Mouse (Mus musculus) MEL (cell line): ENCODE measurements around the gene Fdxacb1.

ENCODE experiments used
- CTCF ChIP-seq, 3 experiments: IDR thresholded peaks in 2 of 3; conservative IDR thresholded peaks in 1 of 3; 2 replicates each; pipeline ENCODE4 v1.5.1; 2011 to 2012; ENCODE audit warnings: low read length in 3 of 3, low read depth in 2 of 3, mild to moderate bottlenecking in 2 of 3, improper control_type of control experiment in 1 of 3, inconsistent platforms in 1 of 3, mixed read lengths in 1 of 3, moderate library complexity in 1 of 3; ENCODE audit not compliant: control insufficient read depth in 1 of 3, insufficient read depth in 1 of 3, poor library complexity in 1 of 3, severe bottlenecking in 1 of 3
- E2F4 ChIP-seq: IDR thresholded peaks from 2 replicates; pipeline ENCODE4 v1.6.1; 2011; ENCODE audit warnings: low read depth, low read length, improper control_type of control experiment, borderline replicate concordance
- MXI1 ChIP-seq: IDR thresholded peaks from 2 replicates; pipeline ENCODE4 v1.6.1; 2011; ENCODE audit warnings: mild to moderate bottlenecking, low read depth, low read length, improper control_type of control experiment
- POLR2A ChIP-seq, 2 experiments: IDR thresholded peaks; 2 replicates each; pipeline ENCODE4 v1.6.1; 2011 to 2012; ENCODE audit warnings: low read length in 2 of 2, mild to moderate bottlenecking in 2 of 2, control low read depth in 1 of 2, improper control_type of control experiment in 1 of 2, low read depth in 1 of 2, moderate library complexity in 1 of 2; ENCODE audit not compliant: control insufficient read depth in 1 of 2, insufficient read depth in 1 of 2, poor library complexity in 1 of 2
- POLR2AphosphoS2 ChIP-seq: IDR thresholded peaks from 2 replicates; pipeline ENCODE4 v1.6.1; 2011; ENCODE audit warnings: low read length, improper control_type of control experiment
- ZC3H11A ChIP-seq: IDR thresholded peaks from 2 replicates; pipeline ENCODE4 v1.6.1; 2012; ENCODE audit warnings: low read depth, mild to moderate bottlenecking, inconsistent platforms, low read length, improper control_type of control experiment
- ZMIZ1 ChIP-seq: IDR thresholded peaks from 2 replicates; pipeline ENCODE4 v1.6.1; 2012; ENCODE audit warnings: low read depth, mild to moderate bottlenecking, inconsistent platforms, low read length, improper control_type of control experiment, moderate library complexity

DNA sequence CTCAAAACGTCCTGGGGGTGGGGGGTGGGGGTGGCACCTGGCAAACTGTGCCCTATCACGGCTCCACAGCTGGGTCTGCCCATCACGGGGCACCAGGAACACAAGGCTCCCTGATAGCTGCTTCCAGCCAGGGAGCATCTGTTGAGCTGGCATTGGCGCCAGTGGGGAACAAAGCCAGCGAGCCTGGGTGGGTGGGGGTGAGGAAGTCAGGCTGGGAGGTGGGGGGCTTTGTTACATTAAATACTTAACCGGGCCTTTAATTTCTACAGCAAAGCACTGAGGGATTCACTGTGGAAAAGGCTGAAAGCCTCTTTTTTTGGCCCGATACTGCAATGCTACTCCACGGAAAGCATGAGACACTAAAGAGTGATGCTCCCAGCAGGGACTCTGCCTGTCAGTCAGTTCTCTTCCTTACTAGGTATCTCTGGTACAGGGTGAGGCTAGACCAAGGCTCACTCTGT lies 45.6 kb upstream of the Fdxacb1 start:
- TF ChIP-seq ZMIZ1 (no peak), MXI1 (no peak), CTCF (IDR thresholded peaks at IDR 0.05 in 2 of 3, conservative IDR thresholded peaks at IDR 0.05 in 1 of 3; ENCODE audit: control insufficient read depth in 1 of 3, insufficient read depth in 1 of 3, low read depth in 2 of 3, low read length in 3 of 3, poor library complexity in 1 of 3, severe bottlenecking in 1 of 3) (no peak), ZC3H11A (no peak), POLR2AphosphoS2 (no peak), E2F4 (no peak), POLR2A (IDR thresholded peaks at IDR 0.05; ENCODE audit: control insufficient read depth in 1 of 2, insufficient read depth in 1 of 2, low read depth in 1 of 2, low read length in 2 of 2, poor library complexity in 1 of 2) (no peak)
